Mouse (Mus musculus) embryo, embryonic 10 days (tissue): ENCODE data around the gene Smagp.

Experiments used
- DNase-seq: peaks from one replicate; pipeline ENCODE4 v3.0.0-alpha.2; 2015; ENCODE audit warnings: low spot score

The Smagp gene

DNA sequence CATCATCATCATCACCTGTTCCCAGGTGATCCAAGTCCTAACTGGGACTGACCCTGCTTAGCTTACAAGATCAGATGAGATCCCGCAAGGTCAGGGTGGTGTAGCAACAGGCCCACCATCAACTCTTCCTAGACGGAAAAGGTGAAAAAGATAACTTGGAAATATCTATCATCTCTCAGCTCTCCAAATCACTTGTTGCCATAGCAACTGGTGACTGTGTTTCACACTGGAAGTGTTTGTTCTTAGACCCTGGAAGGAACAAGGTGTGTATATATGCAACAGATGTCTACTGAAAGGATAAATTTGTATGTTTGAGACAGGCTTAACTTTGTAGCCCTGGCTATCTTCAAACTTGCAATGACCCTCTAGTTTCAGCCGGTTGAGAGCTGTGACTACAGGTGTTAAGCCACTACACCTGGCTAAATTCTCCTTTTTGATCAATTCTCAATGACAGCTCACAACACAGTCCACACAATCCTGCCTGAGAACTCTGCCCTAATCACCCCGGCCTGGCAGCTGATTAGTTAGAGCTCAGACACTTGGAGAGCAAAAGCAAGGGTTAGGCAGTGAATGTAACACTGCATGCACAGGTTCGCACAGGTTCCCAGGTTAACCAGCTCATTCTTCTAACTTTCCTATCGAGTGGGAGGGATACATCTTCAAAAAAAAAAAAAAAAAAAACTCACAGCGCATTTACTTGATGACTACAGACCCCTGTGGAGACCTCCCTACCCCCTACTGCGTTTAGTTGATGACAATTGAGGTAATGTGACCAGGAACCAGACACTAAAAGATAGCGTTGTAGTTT is 28.9 kb upstream of the Smagp start:
- no peak for DNase-seq

GRCm38 (mm10) chr15:100664813-100665274 is 28.1 kb upstream of the Smagp start:
- no peak for DNase-seq

DNA sequence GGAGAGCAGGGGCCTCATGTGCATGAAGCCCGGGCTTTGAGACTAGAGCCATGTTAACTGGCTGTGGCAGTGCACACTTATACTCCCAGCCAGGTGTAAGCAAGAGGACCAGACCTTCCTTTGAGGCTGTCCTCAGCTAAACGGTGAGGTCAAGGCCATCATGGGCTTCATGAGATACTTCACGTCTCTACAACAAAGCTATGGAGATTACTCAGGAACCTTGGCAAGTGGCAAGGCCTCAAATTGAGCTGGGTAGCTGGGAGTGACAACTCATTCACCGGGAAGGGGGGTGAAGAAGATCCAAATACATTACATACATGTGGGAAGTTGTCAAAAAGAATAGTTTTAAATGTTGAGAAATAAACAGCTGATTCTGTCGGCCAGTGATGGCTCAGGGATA is 24.1 kb upstream of the Smagp start:
- DNase-seq = no peak

GRCm38 (mm10) chr15:100660306-100660705 is 23.6 kb upstream of the Smagp start:
- DNase-seq = no peak

GRCm38 (mm10) chr15:100655201-100655600 is 18.5 kb upstream of the Smagp start:
- no peak for DNase-seq

- DNase-seq = no peak
These were observed 17.5 kb upstream of the Smagp start for GRCm38 (mm10) chr15:100654271-100654670.

GRCm38 (mm10) chr15:100651610-100652009 is 14.9 kb upstream of the Smagp start:
- no peak for DNase-seq

GRCm38 (mm10) chr15:100650111-100650510 is 13.4 kb upstream of the Smagp start:
- DNase-seq = no peak

- no peak for DNase-seq
These were observed 9.4 kb upstream of the Smagp start for GRCm38 (mm10) chr15:100646161-100646560.

GRCm38 (mm10) chr15:100642451-100642850 is 5.7 kb upstream of the Smagp start:
- no peak for DNase-seq

DNA sequence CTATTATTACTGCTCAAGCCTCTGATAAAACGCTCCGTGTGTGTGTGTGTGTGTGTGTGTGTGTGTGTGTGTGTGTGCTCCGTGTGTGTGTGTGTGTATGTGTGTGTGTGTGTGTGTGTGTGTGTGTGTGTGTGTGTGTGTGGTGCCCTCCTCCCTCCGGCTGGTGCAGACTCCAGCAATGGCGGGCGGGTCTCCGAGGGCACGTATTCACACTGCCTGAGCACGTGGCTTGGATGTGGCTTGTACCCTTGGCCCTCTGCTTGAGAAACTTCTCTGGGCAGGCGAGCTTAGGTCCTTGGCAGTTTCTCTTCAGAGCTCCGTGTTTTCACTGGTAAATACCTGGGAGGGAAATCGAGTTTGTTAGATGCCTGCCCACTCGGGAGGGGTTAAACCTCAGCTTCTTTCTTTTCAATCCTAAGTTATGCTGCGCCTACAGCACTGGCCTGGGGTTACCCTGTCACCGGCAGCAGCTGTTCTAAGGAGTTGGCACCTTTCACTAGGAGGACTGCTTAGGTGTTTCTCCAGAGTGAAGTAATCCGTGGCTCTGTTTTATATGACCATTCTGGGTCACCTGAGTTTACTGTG is 4.6 kb upstream of the Smagp start:
- DNase-seq = no peak

DNA sequence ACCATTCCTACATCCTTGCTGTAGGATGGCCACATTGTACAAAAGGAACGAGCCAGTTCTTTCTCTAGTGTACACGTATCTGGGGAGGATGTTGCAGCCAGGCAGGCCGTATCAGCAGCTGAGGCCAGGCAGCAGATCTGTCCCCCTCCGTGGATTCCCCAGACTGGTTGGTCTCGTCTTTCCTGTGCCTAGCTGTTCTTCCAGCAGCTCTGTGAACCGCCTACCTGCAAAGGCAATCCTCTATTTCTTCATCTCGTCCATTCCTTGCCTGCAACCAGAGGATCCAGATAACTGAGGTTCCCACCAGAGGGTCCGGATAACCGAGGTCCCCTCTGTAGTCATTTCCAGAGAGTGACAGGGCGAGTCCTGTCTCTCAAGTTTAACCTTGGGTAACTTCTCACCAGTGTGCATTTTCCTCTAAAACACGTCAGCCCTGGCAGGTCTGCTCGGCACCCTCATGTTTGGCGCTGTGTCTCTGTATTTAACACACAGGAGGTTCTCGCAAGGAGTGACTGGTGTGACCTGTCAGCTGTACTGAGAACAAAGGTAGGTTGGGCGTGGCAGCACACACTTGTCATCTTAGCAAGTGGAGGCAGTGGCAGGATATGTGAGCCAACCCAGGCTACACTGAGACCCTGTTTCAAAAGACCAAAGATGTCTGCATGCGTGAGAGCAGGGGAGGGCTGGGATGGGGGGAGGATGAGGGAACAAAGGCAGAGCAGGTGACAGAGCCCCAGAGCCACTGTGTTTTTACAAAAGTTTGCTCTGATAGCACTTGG is 3.4 kb upstream of the Smagp start:
- DNase-seq = no peak

DNA sequence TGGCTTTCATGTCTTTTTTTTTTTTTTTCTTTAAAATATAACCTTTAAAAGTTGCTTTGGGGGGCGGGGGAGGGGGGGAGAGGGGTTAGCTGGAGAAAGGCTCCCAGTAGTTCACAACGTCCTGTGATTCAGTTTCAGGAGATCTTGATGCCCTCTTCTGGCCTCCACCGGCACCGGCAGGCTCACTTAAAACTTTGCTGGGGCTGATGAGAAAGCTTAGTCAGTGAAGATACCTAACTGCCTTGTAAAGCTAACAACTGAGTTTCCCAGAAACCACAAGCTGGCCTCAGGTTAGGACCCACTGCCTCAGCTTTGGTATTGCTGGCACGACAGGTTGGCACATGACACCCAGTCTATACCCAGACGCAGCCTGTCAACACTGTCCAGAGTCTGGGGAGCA is 921 bp upstream of the Smagp start:
- DNase-seq = peak; percentile 47

- no peak for DNase-seq
These were observed 692 bp downstream of the Smagp start for GRCm38 (mm10) chr15:100635851-100636645.

GRCm38 (mm10) chr15:100635239-100635638 is 1.5 kb downstream of the Smagp start:
- DNase-seq = no peak

DNA sequence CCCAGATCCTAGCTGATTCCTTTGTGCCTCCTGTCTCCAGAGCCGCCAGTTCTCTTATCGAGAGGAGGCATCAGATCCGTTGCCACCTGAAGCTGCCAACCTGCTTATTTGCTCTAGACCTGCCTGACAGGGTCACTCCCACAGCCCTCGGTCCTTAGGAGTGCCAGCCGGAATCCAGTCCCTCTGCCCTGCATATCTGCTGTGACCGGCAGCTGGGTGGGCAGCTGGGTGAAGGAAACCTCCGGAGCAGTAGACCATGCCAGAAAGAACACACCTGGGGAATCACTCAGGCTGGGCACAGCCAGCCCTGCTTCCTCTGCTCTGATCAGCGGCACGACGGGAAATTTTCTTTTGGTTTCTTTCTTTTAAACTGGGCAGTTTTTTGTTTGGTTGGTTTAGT is 3.4 kb downstream of the Smagp start:
- no peak for DNase-seq

- DNase-seq = no peak
These were observed 4.4 kb downstream of the Smagp start for GRCm38 (mm10) chr15:100632323-100632722.

DNA sequence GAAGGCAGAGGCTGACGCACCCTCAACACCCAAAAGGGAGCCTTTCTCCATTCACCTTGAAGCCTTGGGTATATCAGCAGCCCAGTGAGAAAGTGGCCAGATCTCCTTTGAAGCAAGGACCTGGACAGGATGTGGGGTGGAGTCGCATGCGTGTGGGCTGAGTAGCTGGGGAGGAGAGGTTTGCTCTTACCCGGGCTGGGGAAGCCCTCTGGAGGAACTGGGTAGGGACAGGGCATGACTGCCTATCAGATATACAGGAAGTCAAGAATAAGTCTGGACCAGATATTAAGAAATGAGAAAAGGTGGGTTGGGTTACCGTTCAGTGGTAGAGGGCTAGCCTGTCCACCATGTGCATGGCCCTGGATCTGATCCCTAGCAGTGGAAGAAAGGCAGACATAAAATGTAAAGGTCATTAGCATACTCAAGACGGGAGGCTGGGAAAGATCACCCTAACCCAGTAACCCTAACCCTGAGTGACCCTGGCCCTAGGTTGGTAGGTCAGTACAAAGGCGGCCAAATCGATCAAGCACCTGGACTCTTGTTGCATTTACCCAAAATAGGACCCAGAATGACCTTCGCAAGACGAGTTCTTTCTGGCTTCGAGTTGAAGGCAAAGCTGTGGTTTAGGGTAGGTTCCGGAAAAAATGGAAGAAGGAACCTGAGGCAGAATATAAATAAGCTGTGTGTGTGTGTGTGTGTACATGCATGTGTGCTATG is 5.1 kb downstream of the Smagp start:
- no peak for DNase-seq

GRCm38 (mm10) chr15:100630126-100630525 is 6.6 kb downstream of the Smagp start:
- no peak for DNase-seq

- DNase-seq = no peak
These were observed 7.9 kb downstream of the Smagp start for GRCm38 (mm10) chr15:100628797-100629196.

DNA sequence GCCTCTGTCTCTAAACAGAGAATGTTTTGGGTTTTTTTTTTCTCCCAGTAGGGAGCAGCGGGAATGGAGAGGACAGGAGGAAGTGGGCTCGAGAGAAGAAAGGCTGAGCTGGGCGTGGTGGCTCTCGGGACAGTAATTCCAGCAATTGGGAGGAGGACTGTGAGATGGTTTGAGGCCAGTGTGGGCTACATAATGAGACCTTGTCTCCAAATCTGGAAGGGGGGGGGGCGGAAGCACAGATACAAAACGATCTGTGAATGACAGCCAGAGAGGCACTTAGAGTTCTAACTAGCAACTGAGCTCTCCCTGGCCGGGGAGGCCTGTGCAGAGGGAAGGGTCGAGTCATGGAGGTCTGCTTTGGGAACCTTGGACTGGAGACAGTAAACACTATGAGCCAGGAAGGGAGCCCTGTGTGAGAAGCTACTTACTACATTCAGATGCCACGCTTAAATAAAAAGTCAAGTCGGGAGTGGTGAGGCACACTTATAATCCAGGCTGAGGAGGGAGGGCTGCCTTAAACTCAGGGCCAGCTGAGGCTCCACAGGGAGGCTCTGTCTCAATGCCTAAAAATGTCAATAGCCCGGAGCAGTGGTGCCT is 8.9 kb downstream of the Smagp start:
- no peak for DNase-seq
